Mouse (Mus musculus) liver, embryonic 14.5 days (tissue): ENCODE results near the gene Gm27029. TPM values are rescaled to one million over a fixed set of nuclear protein-coding genes. Genes with fewer than 3 reads are reported as not detected.

Experiments
- ATAC-seq: fragments of 200-750 bp; cut with Nextera tagmentation; 2 replicates; pipeline ENCODE4 v1.8.0; 2017; ENCODE audit warnings: moderate number of reproducible peaks, mild to moderate bottlenecking, moderate library complexity; ENCODE audit not compliant: insufficient read depth
- DNase-seq, 3 experiments: peaks; one replicate each; pipeline ENCODE4 v3.0.0-alpha.2; 2012 to 2013; ENCODE audit warnings: low read depth in 3 of 3, low spot score in 3 of 3
- H3K27ac ChIP-seq: fragments of 300-500 bp; sonication (generic); 2 replicates; pipeline ENCODE4 v1.5.1; 2014; ENCODE audit warnings: moderate library complexity, mild to moderate bottlenecking, control low read depth, inconsistent platforms
- H3K27me3 ChIP-seq: fragments of 300-500 bp; sonication (generic); 2 replicates; pipeline ENCODE4 v1.6.1; 2014; ENCODE audit warnings: mild to moderate bottlenecking, low read length, moderate library complexity; ENCODE audit not compliant: control insufficient read depth, insufficient read depth
- H3K36me3 ChIP-seq: fragments of 300-500 bp; sonication (generic); replicated peaks from 2 replicates; pipeline ENCODE4 v1.6.1; 2014; ENCODE audit warnings: low read depth; ENCODE audit not compliant: control insufficient read depth, insufficient read depth
- H3K4me1 ChIP-seq, 2 experiments: fragments of 200-500 bp in 1 of 2; fragments of 300-500 bp in 1 of 2; sonication (generic) in 1 of 2; replicated peaks; 2 replicates each; pipeline ENCODE4 v1.6.1; 2012 to 2014; ENCODE audit warnings: antibody characterized with exemption in 1 of 2, inconsistent platforms in 1 of 2, low read length in 1 of 2; ENCODE audit not compliant: control insufficient read depth in 2 of 2, insufficient read depth in 2 of 2
- H3K4me2 ChIP-seq: fragments of 300-500 bp; sonication (generic); 2 replicates; pipeline ENCODE4 v1.6.1; 2014; ENCODE audit warnings: low read depth, mild to moderate bottlenecking, control low read depth, moderate library complexity
- H3K4me3 ChIP-seq, 2 experiments: fragments of 200-500 bp in 1 of 2; fragments of 300-500 bp in 1 of 2; sonication (generic) in 1 of 2; 2 replicates each; pipeline ENCODE4 v1.5.1; 2012 to 2014; ENCODE audit warnings: low read depth in 2 of 2, low read length in 2 of 2, mild to moderate bottlenecking in 2 of 2, control low read depth in 1 of 2, inconsistent platforms in 1 of 2, moderate library complexity in 1 of 2; ENCODE audit not compliant: insufficient read depth in 1 of 2
- H3K9ac ChIP-seq: fragments of 300-500 bp; sonication (generic); replicated peaks from 2 replicates; pipeline ENCODE4 v1.6.1; 2014; ENCODE audit warnings: mild to moderate bottlenecking, control low read depth, moderate library complexity
- H3K9me3 ChIP-seq: fragments of 300-500 bp; sonication (generic); 2 replicates; pipeline ENCODE4 v1.6.1; 2016; ENCODE audit warnings: low read length, mixed read lengths; ENCODE audit not compliant: control insufficient read depth
- CTCF ChIP-seq: IDR thresholded peaks from 2 replicates; pipeline ENCODE4 v1.5.1; 2016; ENCODE audit warnings: antibody characterized with exemption, low read depth, control low read depth
- EP300 ChIP-seq: IDR thresholded peaks from 2 replicates; pipeline ENCODE4 v1.6.1; 2016; ENCODE audit warnings: antibody characterized with exemption, low read depth
- WGBS: fragments of 180-500 bp; shearing (Covaris S2); extraction: QIAGEN DNeasy Blood & Tissue Kit; methylation state at CpG from one replicate; pipeline ENCODE4 v1.1.7; 2014; ENCODE audit not compliant: insufficient replicate concordance; 5-methylcytosine and 5-hydroxymethylcytosine counted together
- polyA plus RNA-seq, 2 experiments: library from polyadenylated mRNA; depleted of rRNA in 1 of 2; stranded (reverse) in 1 of 2; unstranded in 1 of 2; fragments of >200 nt; fragmentation: Nextera tagmentation in 1 of 2; extraction: Ambion mirVana in 1 of 2; gene quantifications; 2 replicates each; pipeline versions ENCODE4 v1.2.1 to v1.2.3; 2012 to 2014

Gm27029 gene
- polyA plus RNA-seq, 2 experiments: 0.84 to 2.6 TPM

DNA sequence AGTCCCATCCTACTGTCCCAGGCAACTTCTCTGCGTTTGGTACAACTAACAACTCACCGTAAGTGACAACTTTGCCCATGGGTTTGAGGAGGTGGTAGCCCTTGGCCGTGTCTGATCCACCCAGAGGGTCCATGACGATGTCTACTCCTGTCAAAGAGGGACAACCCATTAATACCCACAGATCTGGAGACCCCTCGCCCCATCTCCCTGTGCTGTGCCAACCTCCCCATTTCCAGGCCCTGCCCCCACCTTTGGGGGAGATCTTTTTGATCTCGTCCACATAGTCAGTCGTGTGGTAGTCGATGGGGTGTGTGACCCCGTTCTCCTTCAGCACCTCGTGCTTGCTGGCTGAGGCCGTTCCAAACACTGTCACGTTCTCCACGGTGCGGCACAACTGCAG, 37.5 kb upstream of the Gm27029 start:
- peaks cover 19% of the 10 kb centered on the region for H3K27me3 ChIP-seq
- peaks cover 4% of the 10 kb centered on the region for H3K36me3 ChIP-seq
- peaks cover 22 to 27% of the 10 kb centered on the region in 2 experiments for H3K4me1 ChIP-seq
- no peaks in the 10 kb centered on the region for H3K9me3 ChIP-seq
- WGBS: 83% methylated on average over 14 of the region's 14 CpGs
- ATAC-seq (no peak), DNase-seq (no peak)
- H3K9ac ChIP-seq: no peak overlapping the region
- TF ChIP-seq EP300 (no peak), CTCF (no peak)
- H3K4me2 ChIP-seq: no peak overlapping the region
- no peak overlapping the region for H3K4me3 ChIP-seq
- no peak overlapping the region for H3K27ac ChIP-seq

DNA sequence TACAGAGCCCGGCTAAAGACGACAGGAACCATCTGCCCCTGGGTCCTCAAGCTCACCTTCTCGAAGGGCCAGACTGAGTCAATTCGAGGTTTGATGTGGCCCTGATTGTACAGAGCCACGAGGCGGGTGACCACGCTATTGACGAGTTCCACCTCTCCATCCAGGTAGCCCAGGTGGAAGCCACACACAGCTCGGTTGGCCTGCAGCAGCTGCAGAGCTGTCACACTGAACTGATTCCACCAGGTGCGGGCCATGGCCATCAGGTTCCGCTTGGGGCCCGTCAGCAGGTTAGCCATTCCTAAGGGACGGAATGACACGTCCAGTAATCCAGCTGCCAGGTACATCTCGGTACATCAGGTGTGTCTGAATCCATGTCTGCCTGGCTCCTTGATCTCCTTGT, 35.7 kb upstream of the Gm27029 start:
- ATAC-seq: no peak
- H3K36me3 ChIP-seq: peaks cover 4% of the 10 kb centered on the region

GRCm38 (mm10) chr11:101459716-101460115, 35.1 kb upstream of the Gm27029 start:
- 84% methylated on average over 6 of the region's 6 CpGs for WGBS
- DNase-seq: no peak
- Histone ChIP-seq H3K9me3 (no peaks in the 10 kb centered on the region), H3K27me3 (no peaks in the 10 kb centered on the region; the same call in 1 of the 2 replicates), H3K27ac (no peak overlapping the region), H3K4me2 (no peak overlapping the region), H3K9ac (no peak overlapping the region), H3K36me3 (peaks cover 4% of the 10 kb centered on the region), H3K4me1 (peaks cover 10 to 18% of the 10 kb centered on the region in 2 experiments), H3K4me3 (no peak overlapping the region)
- TF ChIP-seq EP300 (no peak), CTCF (no peak)
- no peak for ATAC-seq

More for the DNA sequence above, 35.7 kb upstream of the Gm27029 start:
- Histone ChIP-seq H3K9me3 (no peaks in the 10 kb centered on the region), H3K4me2 (no peak overlapping the region), H3K4me1 (peaks cover 12 to 22% of the 10 kb centered on the region in 2 experiments), H3K4me3 (no peak overlapping the region), H3K9ac (no peak overlapping the region), H3K27ac (no peak overlapping the region), H3K27me3 (peaks cover 4% of the 10 kb centered on the region)
- DNase-seq: no peak
- no peak for TF ChIP-seq CTCF
- TF ChIP-seq EP300: no peak
- WGBS: 83% methylated on average over 15 of the region's 15 CpGs

GRCm38 (mm10) chr11:101458217-101458616, 33.6 kb upstream of the Gm27029 start:
- Histone ChIP-seq H3K36me3 (peaks cover 4% of the 10 kb centered on the region), H3K4me2 (no peak overlapping the region), H3K27ac (no peak overlapping the region), H3K4me3 (no peak overlapping the region), H3K4me1 (peaks cover 3 to 6% of the 10 kb centered on the region in 2 experiments), H3K9me3 (no peaks in the 10 kb centered on the region), H3K9ac (no peak overlapping the region), H3K27me3 (no peaks in the 10 kb centered on the region)
- DNase-seq (no peak), ATAC-seq (no peak)
- TF ChIP-seq CTCF (no peak), EP300 (no peak)
- WGBS: 82% methylated on average over 12 of the region's 12 CpGs

DNA sequence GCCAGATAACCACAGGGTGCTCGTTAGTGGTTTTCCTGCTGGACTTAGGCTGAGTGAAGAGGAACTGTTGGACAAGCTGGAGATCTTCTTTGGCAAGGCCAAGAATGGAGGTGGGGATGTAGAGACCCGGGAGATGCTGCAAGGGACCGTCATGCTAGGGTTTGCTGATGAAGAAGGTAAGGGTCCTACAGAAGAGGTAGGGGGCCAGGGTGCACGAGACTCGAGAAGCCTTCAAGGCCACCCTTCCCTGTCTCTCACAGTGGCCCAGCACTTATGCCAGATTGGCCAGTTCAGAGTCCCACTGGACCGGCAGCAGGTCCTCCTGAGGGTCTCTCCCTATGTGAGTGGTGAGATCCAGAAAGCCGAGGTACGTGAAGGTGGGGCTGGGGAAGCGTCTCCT, 33.0 kb upstream of the Gm27029 start:
- Histone ChIP-seq H3K36me3 (peaks cover 4% of the 10 kb centered on the region), H3K4me1 (no peaks in the 10 kb centered on the region; a peak in 1 of 4 replicates), H3K27me3 (no peaks in the 10 kb centered on the region), H3K9ac (no peak overlapping the region), H3K9me3 (no peaks in the 10 kb centered on the region), H3K27ac (no peak overlapping the region), H3K4me3 (no peak overlapping the region), H3K4me2 (no peak overlapping the region)
- TF ChIP-seq CTCF: no peak
- no peak for TF ChIP-seq EP300
- DNase-seq: no peak
- ATAC-seq: no peak
- 78% methylated on average over 9 of the region's 9 CpGs for WGBS
